Mouse (Mus musculus) thymus, adult 2 months (tissue): ENCODE measurements around the gene Lyrm9. TPM values are rescaled to one million over a fixed set of nuclear protein-coding genes. Genes with fewer than 3 reads are reported as not detected.

Source experiments
- DNase-seq: peaks from one replicate; pipeline ENCODE4 v3.0.0; 2021
- H3K27ac ChIP-seq: fragments of 200-500 bp; 2 replicates; pipeline ENCODE4 v1.5.1; 2012; ENCODE audit warnings: low read length, control low read depth; ENCODE audit not compliant: control insufficient read depth, insufficient read depth
- H3K27me3 ChIP-seq: fragments of 200-500 bp; 2 replicates; pipeline ENCODE4 v1.6.1; 2012; ENCODE audit warnings: mild to moderate bottlenecking, low read length, moderate library complexity, mixed read lengths; ENCODE audit not compliant: control insufficient read depth, insufficient read depth
- H3K36me3 ChIP-seq: fragments of 200-500 bp; 2 replicates; pipeline ENCODE4 v1.6.1; 2012; ENCODE audit warnings: mild to moderate bottlenecking, low read length, moderate library complexity; ENCODE audit not compliant: control insufficient read depth, insufficient read depth
- H3K4me1 ChIP-seq: fragments of 200-500 bp; replicated peaks from 2 replicates; pipeline ENCODE4 v1.6.1; 2012; ENCODE audit warnings: low read length; ENCODE audit not compliant: control insufficient read depth, insufficient read depth
- H3K4me3 ChIP-seq: fragments of 200-500 bp; 2 replicates; pipeline ENCODE4 v1.5.1; 2012; ENCODE audit warnings: mild to moderate bottlenecking, low read length, control low read depth, moderate library complexity; ENCODE audit not compliant: control insufficient read depth, insufficient read depth
- CTCF ChIP-seq: fragments of 200-500 bp; IDR thresholded peaks from 2 replicates; pipeline ENCODE4 v1.5.1; 2012; ENCODE audit warnings: mild to moderate bottlenecking, control low read depth, low read length, moderate library complexity, borderline replicate concordance; ENCODE audit not compliant: control insufficient read depth, poor library complexity, insufficient read depth; ENCODE audit errors: extremely low read depth
- POLR2A ChIP-seq: fragments of 200-500 bp; IDR thresholded peaks from 2 replicates; pipeline ENCODE4 v1.6.1; 2012; ENCODE audit warnings: mild to moderate bottlenecking, low read length, control low read depth, moderate library complexity; ENCODE audit not compliant: control insufficient read depth, poor library complexity, insufficient read depth; ENCODE audit errors: extremely low read depth
- WGBS: fragments of 180-500 bp; shearing (Covaris S2); methylation state at CpG from one replicate; pipeline ENCODE4 v1.1.7; 2018; 5-methylcytosine and 5-hydroxymethylcytosine counted together
- polyA plus RNA-seq: library from polyadenylated mRNA; depleted of rRNA; stranded (reverse); fragments of >200 nt; gene quantifications from 2 replicates; pipeline ENCODE4 v1.2.3, GENCODE M21; 2012

Gene Lyrm9
- polyA plus RNA-seq, 1 experiment, result 28.1 TPM

DNA sequence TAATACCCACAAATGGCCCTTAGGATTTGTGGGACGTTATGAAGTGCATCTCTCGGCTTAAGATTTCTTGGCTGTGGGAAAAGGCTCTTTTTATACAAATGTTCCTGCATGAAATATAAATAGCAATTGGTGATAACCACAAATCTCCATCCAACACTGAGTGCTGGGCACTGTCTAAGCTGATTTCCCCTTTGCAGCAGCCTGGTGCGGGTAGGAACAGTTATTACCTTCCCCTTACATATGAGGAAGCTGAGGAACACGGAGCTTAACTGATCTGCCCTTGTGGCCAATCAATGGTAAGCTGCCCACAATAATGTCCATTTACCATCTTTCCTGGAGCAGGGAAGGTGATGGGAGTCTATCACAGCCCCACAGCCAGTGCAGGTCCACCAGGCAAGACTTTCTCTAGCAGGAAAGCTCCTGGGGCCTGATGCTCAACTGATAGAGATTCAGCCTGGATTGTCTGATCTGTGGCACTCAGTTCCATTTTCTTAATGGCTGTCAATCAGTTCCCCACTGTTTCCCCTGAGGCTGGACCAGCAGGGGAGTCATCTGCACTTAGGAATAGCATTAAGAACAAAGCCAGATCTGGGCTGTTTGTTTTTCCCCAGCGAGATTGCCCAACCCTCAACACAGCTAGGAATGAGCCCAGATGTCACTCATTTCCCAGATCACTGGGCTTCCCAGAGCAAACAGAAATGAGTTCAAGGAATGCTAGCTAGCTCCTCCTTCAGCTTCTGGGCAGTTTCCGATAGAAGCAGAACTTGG lies 18.9 kb upstream of the Lyrm9 start:
- DNase-seq, result no peak

DNA sequence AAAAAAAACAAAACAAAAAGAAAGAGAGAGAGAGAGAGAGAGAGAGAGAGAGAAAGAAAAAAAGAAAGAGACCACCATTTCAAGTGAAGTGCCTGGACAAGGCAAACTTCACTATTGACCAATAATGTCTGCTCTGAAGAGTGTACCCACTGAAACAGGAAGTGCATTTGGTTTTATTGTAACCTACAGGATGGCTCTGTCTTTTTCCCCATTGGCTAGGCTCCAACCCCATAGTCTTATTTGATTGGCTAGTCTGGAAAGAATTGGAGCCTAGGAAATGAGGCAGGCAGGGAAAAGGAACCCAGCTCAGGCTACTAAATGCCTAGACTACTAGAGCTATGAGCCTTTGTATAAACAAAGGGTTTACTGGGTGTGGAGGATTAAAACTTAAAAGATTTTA lies 17.0 kb upstream of the Lyrm9 start:
- no peaks in the 10 kb centered on the region for H3K4me1 ChIP-seq
- DNase-seq, result no peak
- no peaks in the 10 kb centered on the region for H3K27me3 ChIP-seq
- H3K27ac ChIP-seq, result no peak overlapping the region
- H3K4me3 ChIP-seq, result no peak overlapping the region
- TF ChIP-seq POLR2A (no peak), CTCF (no peak)
- H3K36me3 ChIP-seq, result no peaks in the 10 kb centered on the region

More for the DNA sequence above, 18.9 kb upstream of the Lyrm9 start:
- Histone ChIP-seq H3K36me3 (no peaks in the 10 kb centered on the region), H3K4me3 (no peak overlapping the region), H3K27me3 (no peaks in the 10 kb centered on the region), H3K27ac (no peak overlapping the region), H3K4me1 (no peaks in the 10 kb centered on the region)
- WGBS, result 62% methylated on average over 6 of the region's 6 CpGs
- no peak for TF ChIP-seq CTCF

DNA sequence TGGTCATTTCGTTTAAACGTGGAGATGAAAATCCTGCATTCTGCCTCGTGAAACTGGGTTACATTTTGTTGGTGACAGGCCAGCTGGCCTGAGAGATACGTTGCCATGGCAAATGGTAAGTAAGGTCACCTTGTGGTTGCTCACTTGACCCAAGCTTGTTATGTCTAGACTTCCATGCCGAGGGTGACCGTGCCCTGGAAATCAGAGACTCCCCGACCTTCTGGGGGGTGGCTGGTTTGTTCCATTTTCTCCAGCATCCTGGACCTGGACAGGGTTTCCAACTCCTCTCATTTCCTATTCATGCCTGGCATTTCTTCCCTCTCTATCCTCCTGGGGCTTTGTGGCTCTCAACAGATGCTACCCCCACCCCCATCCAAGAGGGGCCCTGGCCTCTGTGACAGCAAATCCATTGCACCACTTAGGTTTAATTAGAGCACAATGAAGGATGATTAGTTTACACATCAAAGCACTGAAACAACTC lies 11.9 kb upstream of the Lyrm9 start:
- TF ChIP-seq POLR2A, result no peak
- TF ChIP-seq CTCF, result no peak
- 92% methylated on average over 7 of the region's 7 CpGs for WGBS
- H3K27ac ChIP-seq, result no peak overlapping the region

DNA sequence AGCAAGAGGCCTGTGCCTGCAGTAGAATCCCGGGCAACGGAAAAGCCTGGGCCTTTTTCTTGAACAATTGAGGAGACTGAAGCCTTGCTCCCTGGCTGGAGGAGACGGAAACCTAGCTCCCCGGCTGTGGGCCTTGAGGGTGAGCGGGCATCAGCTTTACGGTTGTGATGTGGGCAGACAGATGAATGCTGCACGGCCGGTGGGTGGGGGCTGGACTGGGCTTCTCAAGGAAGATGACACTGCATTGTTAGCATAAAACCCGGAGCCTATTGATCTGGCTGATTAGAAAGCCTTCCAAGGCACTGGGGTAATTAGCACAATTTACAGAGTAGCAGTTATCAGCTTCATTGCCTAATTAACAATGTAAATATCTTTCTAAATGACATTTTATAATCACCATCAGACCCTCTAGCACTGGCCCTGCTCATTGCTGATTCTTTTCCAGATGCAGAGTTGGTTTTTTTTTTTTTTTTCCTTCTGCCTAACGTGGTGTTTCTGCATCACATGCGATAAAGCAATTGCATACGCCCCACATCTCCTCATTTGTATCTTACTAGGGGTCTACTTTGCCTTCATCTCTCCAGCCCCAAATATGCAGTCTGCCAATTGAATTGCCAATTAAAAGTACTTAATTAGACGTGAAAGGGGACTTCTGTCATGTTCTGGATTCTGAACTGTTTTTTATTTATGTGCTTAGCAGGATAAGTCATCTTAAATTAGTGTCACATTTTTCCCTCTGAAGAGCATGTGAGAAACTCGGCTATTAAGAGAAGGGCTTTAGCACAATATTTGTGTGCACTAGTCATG lies 10.2 kb upstream of the Lyrm9 start:
- no peak for TF ChIP-seq CTCF
- H3K4me1 ChIP-seq, result no peaks in the 10 kb centered on the region
- 93% methylated on average over 14 of the region's 14 CpGs for WGBS
- DNase-seq, result no peak
- H3K4me3 ChIP-seq, result no peak overlapping the region
- no peaks in the 10 kb centered on the region for H3K36me3 ChIP-seq
- no peak overlapping the region for H3K27ac ChIP-seq
- H3K27me3 ChIP-seq, result no peaks in the 10 kb centered on the region

More for the DNA sequence above, 11.9 kb upstream of the Lyrm9 start:
- no peak overlapping the region for H3K4me3 ChIP-seq
- no peaks in the 10 kb centered on the region for H3K36me3 ChIP-seq
- no peaks in the 10 kb centered on the region for H3K27me3 ChIP-seq
- no peaks in the 10 kb centered on the region for H3K4me1 ChIP-seq
- DNase-seq, result no peak

DNA sequence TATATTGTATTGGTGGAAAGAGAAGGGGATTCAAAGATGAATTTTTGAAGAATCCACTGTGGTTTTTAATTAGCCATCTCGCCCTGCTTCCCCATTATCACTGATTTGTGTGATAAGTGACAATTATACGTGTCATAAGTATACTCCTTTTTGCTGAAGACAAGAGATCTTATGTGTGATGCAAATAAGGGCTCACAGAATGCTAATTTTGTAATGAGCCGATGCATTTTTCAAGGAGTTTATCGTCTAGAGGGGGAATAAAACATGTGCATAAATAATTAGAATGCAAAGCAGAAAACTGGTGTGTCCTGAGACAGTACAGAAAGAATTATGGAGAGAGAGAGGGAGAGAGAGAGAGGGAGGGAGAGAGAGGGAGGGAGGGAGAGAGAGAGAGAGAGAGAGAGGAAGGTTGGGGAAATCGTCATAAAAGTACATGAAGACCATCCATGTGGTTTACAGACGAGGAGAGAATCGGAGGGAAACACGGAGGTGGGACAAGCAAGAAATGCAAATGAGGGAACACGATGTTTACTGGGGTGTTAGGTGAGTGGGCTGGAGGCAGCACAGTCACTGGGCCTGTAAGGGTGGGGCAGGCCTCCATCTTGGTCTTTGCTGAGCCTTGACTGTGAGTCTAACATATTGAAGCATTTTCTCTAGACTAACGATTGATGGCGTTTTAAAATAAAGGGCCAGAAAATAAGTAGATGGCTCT lies 8.9 kb upstream of the Lyrm9 start:
- WGBS, result 90% methylated on average over 11 of the region's 11 CpGs
- H3K4me1 ChIP-seq, result no peaks in the 10 kb centered on the region
- TF ChIP-seq POLR2A (no peak), CTCF (no peak)

DNA sequence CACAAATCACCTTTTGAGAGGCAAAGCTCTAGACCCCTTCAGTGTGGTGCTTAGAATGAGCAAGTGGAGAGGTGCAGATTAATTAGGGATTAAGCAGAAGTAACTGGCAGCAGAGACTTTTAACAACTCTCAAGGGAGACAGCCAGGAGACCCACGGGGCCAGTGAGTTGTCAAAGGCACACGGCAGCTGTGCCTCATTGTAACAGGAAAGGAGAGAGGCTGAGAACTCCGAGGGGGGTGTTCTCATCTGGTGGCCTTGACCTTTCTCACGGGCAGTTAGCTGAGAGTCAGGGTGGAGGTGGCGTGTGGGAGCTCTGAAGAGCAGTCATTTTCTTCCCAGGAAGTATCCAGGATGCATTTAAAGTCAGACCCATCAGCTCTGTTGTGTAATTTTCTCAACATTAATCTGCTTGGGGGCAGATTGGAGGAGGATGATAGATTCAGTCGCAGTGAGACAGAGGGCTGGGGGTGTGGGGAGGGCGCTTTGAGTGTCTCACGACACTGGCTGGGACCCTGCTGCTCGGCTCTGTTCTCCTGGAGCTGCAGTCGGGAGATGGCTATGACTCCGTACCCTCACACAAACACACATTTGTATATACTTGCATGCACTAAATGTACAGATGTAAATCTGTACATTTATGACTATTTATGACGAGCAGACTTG lies 5.9 kb upstream of the Lyrm9 start:
- Histone ChIP-seq H3K36me3 (no peaks in the 10 kb centered on the region), H3K4me3 (no peak overlapping the region), H3K27me3 (no peaks in the 10 kb centered on the region), H3K4me1 (no peaks in the 10 kb centered on the region), H3K27ac (no peak overlapping the region)
- whole genome bisulfite sequencing, result 66% methylated on average over 12 of the region's 12 CpGs
- no peak for TF ChIP-seq POLR2A
- TF ChIP-seq CTCF, result no peak
- DNase-seq, result no peak

More for the DNA sequence above, 8.9 kb upstream of the Lyrm9 start:
- H3K4me3 ChIP-seq, result no peak overlapping the region
- no peak for DNase-seq
- H3K27me3 ChIP-seq, result no peaks in the 10 kb centered on the region
- H3K27ac ChIP-seq, result no peak overlapping the region
- no peaks in the 10 kb centered on the region for H3K36me3 ChIP-seq
